ENCODE assay signal across 22 mouse cellular contexts in the genomic region with DNA sequence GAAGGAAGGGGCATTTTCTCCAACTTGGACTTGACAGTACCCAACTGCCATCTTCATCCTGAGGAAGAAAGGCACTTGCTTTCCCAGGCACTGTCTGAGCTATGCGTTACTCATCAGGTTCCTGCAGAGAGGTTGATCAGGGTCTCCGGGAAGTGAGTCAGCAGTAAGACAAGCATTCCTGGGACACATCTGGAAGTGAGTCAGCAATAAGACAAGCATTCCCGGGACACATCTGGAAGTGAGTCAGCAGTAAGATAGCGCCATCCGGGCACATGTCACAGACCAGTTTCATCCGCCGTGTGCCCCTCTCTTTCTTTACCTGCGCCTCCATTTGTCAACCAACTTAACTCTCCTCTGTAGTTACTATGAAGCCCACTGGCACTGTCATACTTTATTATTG.
A peak's percentile ranks its signal among the peaks of the same experiment; 100 is the strongest.
DNase-seq lines count a peak whose midpoint lies in the region; TF ChIP-seq lines count a peak whose summit lies in the region.
"Had no signal": no experiment of that assay in that cellular context is flagged by ENCODE, and none has a peak within 500 bp of the region (broad histone marks: within the 10 kb centered on the region; RNA-seq: fewer than 3 reads in every experiment).

No protein-coding gene starts in this region.

- no peak overlapping the region for H3K4me3 ChIP-seq in embryonic fibroblast, embryonic 13.5 days (ENCODE audit: insufficient read depth, low read length)
- H3K4me3 ChIP-seq: forebrain, embryonic 10.5 days; hindbrain, embryonic 13.5 days; megakaryocyte, embryonic 14.5 days; myocyte had no signal

- H3K4me1 ChIP-seq in embryonic fibroblast, embryonic 13.5 days (ENCODE audit: control insufficient read depth, insufficient read depth, low read length), result peaks cover 3% of the 10 kb centered on the region

- DNase-seq in adrenal gland, adult 8-10 months, result peak; percentile 18
- DNase-seq in adrenal gland, postnatal 4 days (ENCODE audit: low spot score in 2 of 2), result no peak
- DNase-seq in 3T3-L1 (ENCODE audit: low read depth, low spot score) (peak; percentile 98), NIH3T3 (ENCODE audit: low read depth) (peak; percentile 84)
- no peak for DNase-seq in layer of hippocampus, postnatal 36 days
- no peak for DNase-seq in kidney, postnatal 10 days
- DNase-seq: cerebellum, adult 9-11 months; gastrocnemius, postnatal 36 days; heart, postnatal 10 days; kidney, adult 9 months; kidney, postnatal 4 days; layer of hippocampus, adult 9-11 months; lung, adult 18-20 months; midbrain, embryonic 14.5 days; right cerebral cortex, postnatal 14 days; spleen, adult 18-20 months; thymus, postnatal 36 days had no signal

- H3K27ac ChIP-seq in embryonic fibroblast, embryonic 13.5 days (ENCODE audit: insufficient read depth, low read length), result peak overlapping the region; percentile 74
- H3K27ac ChIP-seq: forebrain, embryonic 10.5 days; hindbrain, embryonic 13.5 days had no signal

- TF ChIP-seq POLR2A in embryonic fibroblast, embryonic 13.5 days (IDR thresholded peaks at IDR 0.05; ENCODE audit: low read depth, low read length), result no peak

- no peak for TF ChIP-seq CTCF in embryonic fibroblast, embryonic 13.5 days (IDR thresholded peaks at IDR 0.05; ENCODE audit: borderline replicate concordance, insufficient read depth, low read length)

Comparison
In these comparisons a context has a peak if more than half of its experiments do, and no peak if none do; other contexts are left out.
1. DNase-seq: peak in adrenal gland, adult 8-10 months (single experiment), 3T3-L1 (single experiment) and NIH3T3 (single experiment); none in adrenal gland, postnatal 4 days (0 of 2), layer of hippocampus, postnatal 36 days (0 of 2) and kidney, postnatal 10 days (single experiment).